Mouse (Mus musculus) hindbrain, embryonic 13.5 days (tissue): ENCODE results near the gene Slc51b. TPM values are rescaled to one million over a fixed set of nuclear protein-coding genes. Genes with fewer than 3 reads are reported as not detected.

Source experiments
- ATAC-seq: fragments of 200-750 bp; cut with Nextera tagmentation; 2 replicates; pipeline ENCODE4 v1.8.0; 2017; ENCODE audit warnings: moderate TSS enrichment; ENCODE audit not compliant: low FRiP score
- H3K27ac ChIP-seq: fragments of 300-500 bp; sonication (generic); 2 replicates; pipeline ENCODE4 v1.5.1; 2015; ENCODE audit warnings: inconsistent platforms, mild to moderate bottlenecking, moderate library complexity
- H3K27me3 ChIP-seq: fragments of 300-500 bp; sonication (generic); 2 replicates; pipeline ENCODE4 v1.6.1; 2015; ENCODE audit warnings: mild to moderate bottlenecking, inconsistent platforms
- H3K36me3 ChIP-seq: fragments of 300-500 bp; sonication (generic); 2 replicates; pipeline ENCODE4 v1.6.1; 2015; ENCODE audit warnings: mild to moderate bottlenecking, inconsistent platforms
- H3K4me1 ChIP-seq: fragments of 300-500 bp; sonication (generic); replicated peaks from 2 replicates; pipeline ENCODE4 v1.6.1; 2015; ENCODE audit warnings: inconsistent platforms
- H3K4me2 ChIP-seq: fragments of 300-500 bp; sonication (generic); 2 replicates; pipeline ENCODE4 v1.6.1; 2015; ENCODE audit warnings: inconsistent platforms, mild to moderate bottlenecking, moderate library complexity
- H3K4me3 ChIP-seq: fragments of 300-500 bp; sonication (generic); 2 replicates; pipeline ENCODE4 v1.5.1; 2015; ENCODE audit warnings: mild to moderate bottlenecking, inconsistent platforms
- H3K9ac ChIP-seq: fragments of 300-500 bp; sonication (generic); 2 replicates; pipeline ENCODE4 v1.6.1; 2015; ENCODE audit warnings: mild to moderate bottlenecking, inconsistent platforms
- H3K9me3 ChIP-seq: fragments of 300-500 bp; sonication (generic); 2 replicates; pipeline ENCODE4 v1.6.1; 2016; ENCODE audit warnings: inconsistent platforms
- WGBS: fragments of 180-500 bp; shearing (Covaris S2); methylation state at CpG from one replicate; pipeline ENCODE4 v1.1.7; 2015; 5-methylcytosine and 5-hydroxymethylcytosine counted together
- polyA plus RNA-seq: library from polyadenylated mRNA; unstranded; fragments of >200 nt; fragmentation: Nextera tagmentation; extraction: Ambion mirVana; gene quantifications from 2 replicates; pipeline ENCODE4 v1.2.1, GENCODE M21; 2015

The Slc51b gene
- polyA plus RNA-seq, result not detected in 2 replicates

DNA sequence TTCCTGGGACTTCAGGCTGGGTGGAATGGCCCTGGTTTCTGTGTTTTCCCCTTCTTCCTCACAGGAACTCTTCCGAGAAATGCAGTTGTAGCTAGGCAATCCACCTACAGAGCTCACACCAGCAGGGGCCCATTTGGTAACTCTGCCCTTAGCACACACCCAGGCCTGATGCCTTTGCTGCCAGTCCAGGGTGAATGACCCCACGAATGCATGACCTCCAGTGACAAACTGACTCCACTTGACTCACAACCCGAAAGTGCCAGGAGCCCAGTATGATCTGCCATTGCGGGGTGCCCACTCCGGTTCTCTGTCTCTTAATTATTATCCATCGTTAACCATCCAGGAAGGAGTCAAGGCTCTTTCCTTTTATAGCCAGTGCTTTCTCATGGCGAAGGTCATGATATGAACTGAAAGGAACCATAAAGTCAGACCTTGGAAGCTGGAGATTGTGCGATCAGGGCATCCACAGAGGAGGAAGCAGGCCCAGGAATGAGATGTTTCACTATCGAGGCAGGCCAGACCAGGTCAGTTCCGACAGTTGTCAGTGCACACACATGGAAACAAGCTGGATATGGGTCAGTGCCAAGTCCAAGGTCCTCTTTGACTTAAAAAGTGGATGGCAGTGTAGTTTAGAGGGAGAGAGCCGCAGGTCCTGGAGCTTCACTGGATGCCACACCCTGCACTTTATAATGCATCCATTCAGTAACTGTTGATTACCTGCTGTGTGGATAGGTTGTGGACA is at the start of gene Slc51b:
Gene Slc51b (minus strand): TSS at position 196 of the 742 bp plus-strand sequence.
- Histone ChIP-seq H3K4me1 (no peaks in the 10 kb centered on the region), H3K4me3 (no peak within 1 kb of the TSS), H3K9me3 (no peaks in the 10 kb centered on the region), H3K27me3 (no peaks in the 10 kb centered on the region), H3K36me3 (no peaks in the 10 kb centered on the region), H3K4me2 (no peak within 1 kb of the TSS), H3K27ac (no peak within 1 kb of the TSS), H3K9ac (no peak within 1 kb of the TSS)
- WGBS, result 82% methylated on average over 11 of the region's 11 CpGs
- ATAC-seq, result no peak

DNA sequence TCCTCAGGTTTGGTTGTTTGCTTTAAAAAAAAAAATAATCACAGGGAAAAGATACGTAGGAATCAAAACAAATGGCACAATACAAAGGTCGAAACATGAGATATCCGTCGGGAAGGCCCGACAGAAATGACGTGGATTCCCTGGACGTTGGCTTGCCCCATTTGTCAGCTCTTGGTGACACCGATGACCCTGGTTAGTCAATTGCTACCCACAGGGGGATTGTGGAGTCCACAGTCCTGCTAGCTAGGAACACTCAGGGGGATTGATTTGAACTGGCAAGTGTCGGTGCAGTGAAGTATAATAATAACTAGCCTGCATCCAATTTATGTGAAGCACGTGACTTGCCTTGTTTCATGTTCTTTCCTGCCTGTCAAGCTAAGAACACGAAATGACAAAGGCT is 44.9 kb upstream of the Slc51b start:
- peaks cover 13% of the 10 kb centered on the region for H3K4me1 ChIP-seq
- no peak for ATAC-seq
- H3K9ac ChIP-seq, result no peak overlapping the region
- no peaks in the 10 kb centered on the region for H3K27me3 ChIP-seq
- no peak overlapping the region for H3K4me2 ChIP-seq
- H3K4me3 ChIP-seq, result no peak overlapping the region
- H3K36me3 ChIP-seq, result peaks cover 61% of the 10 kb centered on the region
- no peak overlapping the region for H3K27ac ChIP-seq
- WGBS, result 62% methylated on average over 11 of the region's 11 CpGs
- H3K9me3 ChIP-seq, result no peaks in the 10 kb centered on the region

DNA sequence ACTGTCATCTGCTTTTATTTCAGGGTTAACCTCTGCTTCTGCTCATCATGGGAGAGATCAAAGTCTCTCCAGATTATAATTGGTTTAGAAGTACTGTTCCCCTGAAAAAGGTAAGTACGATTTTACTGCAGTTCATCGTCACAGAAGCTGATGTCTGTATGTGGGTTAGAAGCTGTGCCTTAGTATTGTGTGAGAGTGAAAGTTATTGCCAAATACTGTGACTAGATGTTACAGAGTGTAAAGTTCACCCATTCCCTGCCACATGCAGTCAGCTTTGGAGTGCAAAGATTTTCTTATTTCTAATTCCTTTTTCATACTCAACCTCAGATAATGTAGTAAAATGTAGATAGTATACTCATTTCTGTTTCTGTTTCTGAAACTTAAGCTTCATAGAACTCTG is 42.5 kb upstream of the Slc51b start:
- Histone ChIP-seq H3K27me3 (no peaks in the 10 kb centered on the region), H3K4me2 (no peak overlapping the region), H3K27ac (no peak overlapping the region), H3K4me1 (peaks cover 31% of the 10 kb centered on the region), H3K4me3 (no peak overlapping the region), H3K9me3 (no peaks in the 10 kb centered on the region), H3K36me3 (peaks cover 41% of the 10 kb centered on the region), H3K9ac (no peak overlapping the region)
- ATAC-seq, result no peak
- 94% methylated on average over 2 of the region's 2 CpGs for WGBS

DNA sequence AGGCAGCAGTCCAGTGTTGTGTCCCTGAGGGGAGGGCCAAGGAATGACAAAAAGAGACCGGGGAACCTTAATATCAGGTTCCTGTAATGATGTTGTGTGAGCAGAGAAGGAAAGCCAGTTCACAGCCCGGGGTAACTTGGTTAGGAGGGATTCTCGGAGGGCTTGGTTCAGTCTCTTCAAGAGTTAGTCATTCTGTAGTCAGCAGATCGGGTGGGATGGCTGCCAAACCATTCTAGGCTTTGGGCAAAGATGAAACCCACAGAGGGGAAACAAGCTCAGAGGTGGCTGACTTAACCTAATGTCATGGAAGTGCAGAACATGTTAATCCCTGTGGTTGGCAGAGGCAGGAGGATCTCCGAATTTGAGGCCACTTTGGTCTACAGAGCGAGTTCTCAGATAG is 41.4 kb upstream of the Slc51b start:
- Histone ChIP-seq H3K4me1 (peaks cover 33% of the 10 kb centered on the region), H3K4me3 (no peak overlapping the region), H3K4me2 (no peak overlapping the region), H3K36me3 (peaks cover 30% of the 10 kb centered on the region), H3K9me3 (no peaks in the 10 kb centered on the region), H3K9ac (no peak overlapping the region), H3K27me3 (no peaks in the 10 kb centered on the region), H3K27ac (no peak overlapping the region)
- WGBS, result 95% methylated on average over 6 of the region's 6 CpGs
- ATAC-seq, result no peak

DNA sequence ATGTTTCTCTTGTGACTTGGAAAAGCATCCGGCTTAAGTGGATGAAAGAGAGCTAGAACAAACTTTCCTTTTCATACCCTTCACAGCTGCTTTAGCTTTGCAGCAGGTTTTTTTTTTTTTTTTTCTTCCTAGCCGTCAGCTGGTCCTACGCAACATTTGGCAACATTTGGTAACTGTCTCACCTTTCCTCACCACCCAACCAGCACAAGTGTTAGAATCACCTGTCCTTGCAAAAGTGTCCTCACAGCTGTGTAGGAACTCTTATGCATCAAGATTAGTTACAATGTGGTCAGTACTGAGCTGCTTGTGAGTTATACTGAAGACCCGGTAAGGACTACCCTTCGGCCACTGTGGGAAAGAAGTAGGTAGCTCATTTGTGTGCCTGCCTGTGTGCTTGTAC is 39.8 kb upstream of the Slc51b start:
- Histone ChIP-seq H3K27ac (no peak overlapping the region), H3K36me3 (peaks cover 21% of the 10 kb centered on the region), H3K4me3 (no peak overlapping the region), H3K4me2 (no peak overlapping the region), H3K9ac (0 out of 2 replicates have a peak overlapping the region, but pooled peaks have one; percentile 24), H3K4me1 (peaks cover 33% of the 10 kb centered on the region), H3K9me3 (no peaks in the 10 kb centered on the region), H3K27me3 (no peaks in the 10 kb centered on the region)
- 81% methylated on average over 5 of the region's 5 CpGs for WGBS
- no peak for ATAC-seq

DNA sequence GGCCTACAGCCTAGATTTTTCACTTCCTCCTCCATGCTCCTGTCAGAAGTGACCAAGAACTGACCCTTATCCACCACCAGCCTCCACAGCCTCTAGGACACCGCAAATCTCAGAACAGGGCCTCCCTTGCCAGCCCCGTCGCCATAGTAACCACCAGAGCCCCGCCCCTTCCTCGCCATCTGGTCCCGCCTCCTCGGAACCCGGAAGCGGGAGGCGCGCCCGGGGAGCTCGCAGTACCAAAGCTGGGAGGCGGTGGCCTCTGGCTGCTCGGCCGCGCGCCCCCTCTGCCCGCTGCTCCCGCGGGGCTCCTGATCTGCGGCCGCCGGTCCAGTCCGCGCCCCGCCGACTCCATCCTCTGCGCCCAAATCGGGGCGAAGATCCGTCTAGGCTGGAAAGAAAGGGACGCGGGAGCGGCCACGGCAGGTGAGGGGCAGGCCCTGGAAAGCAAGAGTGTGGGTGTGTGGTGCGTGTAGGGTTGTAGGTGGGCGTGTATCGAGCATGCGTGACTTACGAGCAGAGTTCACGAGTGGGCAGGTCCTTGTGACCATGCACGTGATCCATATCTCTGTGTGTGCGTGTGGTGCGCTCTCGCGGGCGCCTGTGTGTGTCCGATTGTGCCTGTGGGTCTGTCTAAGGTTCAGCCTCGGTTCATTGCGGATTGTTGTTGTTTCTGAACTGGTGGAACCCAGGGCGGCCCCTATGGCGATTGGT is 38.1 kb upstream of the Slc51b start, which contains the start of gene Spg21:
Gene Spg21 (plus strand): TSS at position 216 of the 711 bp plus-strand sequence.
- Histone ChIP-seq H3K4me2 (peak within 1 kb of the TSS; percentile 72), H3K27me3 (no peaks in the 10 kb centered on the region), H3K9ac (peak within 1 kb of the TSS; percentile 91), H3K9me3 (no peaks in the 10 kb centered on the region), H3K4me1 (peaks cover 28% of the 10 kb centered on the region), H3K36me3 (peaks cover 12% of the 10 kb centered on the region), H3K27ac (peak within 1 kb of the TSS; percentile 91), H3K4me3 (peak within 1 kb of the TSS; percentile 83)
- ATAC-seq, result peak; percentile 99
- WGBS, result under 1% methylated on average over 53 of the region's 53 CpGs

DNA sequence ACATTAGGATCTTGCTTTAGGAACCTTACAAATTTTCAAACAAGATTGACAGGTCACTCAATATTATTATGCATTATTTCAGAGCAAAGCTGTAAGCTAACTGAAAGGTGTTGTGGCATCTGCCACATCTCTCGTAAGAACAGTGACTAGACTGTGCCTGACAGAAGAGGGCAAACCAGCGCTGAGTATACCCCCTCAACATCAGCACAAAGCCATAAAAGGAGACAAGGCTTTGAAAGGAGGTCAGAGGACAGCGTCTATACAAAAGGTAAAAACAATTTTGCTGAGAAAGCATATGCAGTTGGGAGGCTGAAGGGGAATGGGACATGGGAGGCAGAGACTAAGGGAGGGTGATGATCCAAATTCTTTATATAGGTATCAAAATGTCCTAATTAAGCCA is 37.4 kb upstream of the Slc51b start:
- peak; percentile 2; the same call in 1 of the 2 replicates for ATAC-seq
- 31% methylated on average over 3 of the region's 3 CpGs for WGBS

DNA sequence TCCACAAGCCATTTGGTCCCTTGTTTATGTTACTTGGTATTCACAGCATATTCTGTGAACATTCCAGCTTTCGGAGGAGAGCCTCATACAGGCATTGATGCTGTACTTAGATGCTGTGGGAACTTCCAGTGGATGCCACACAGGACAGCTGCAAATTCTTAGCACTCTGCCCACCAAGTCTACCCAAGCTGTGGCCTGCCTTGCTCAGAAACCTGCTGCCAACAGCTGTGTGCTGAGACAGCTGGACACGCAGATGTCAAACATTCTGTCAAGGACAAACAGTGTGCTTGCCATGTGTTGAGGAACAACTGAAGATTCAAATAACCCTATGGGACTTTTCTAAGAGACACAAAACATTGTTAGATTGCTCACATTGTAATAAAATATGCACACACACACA is 36.2 kb upstream of the Slc51b start:
- Histone ChIP-seq H3K4me1 (peaks cover 28% of the 10 kb centered on the region), H3K36me3 (peaks cover 5% of the 10 kb centered on the region; the same call in 1 of the 2 replicates), H3K27me3 (no peaks in the 10 kb centered on the region), H3K9me3 (no peaks in the 10 kb centered on the region), H3K9ac (no peak overlapping the region), H3K27ac (no peak overlapping the region), H3K4me2 (no peak overlapping the region), H3K4me3 (no peak overlapping the region)
- WGBS, result 87% methylated on average over 2 of the region's 2 CpGs
- ATAC-seq, result no peak

More for the DNA sequence above, 37.4 kb upstream of the Slc51b start:
- no peaks in the 10 kb centered on the region for H3K9me3 ChIP-seq
- H3K36me3 ChIP-seq, result peaks cover 5% of the 10 kb centered on the region
- H3K27ac ChIP-seq, result peak overlapping the region; percentile 91
- H3K4me1 ChIP-seq, result peaks cover 28% of the 10 kb centered on the region
- no peaks in the 10 kb centered on the region for H3K27me3 ChIP-seq
- peak overlapping the region; percentile 83 for H3K4me3 ChIP-seq
- H3K9ac ChIP-seq, result peak overlapping the region; percentile 91
- peak overlapping the region; percentile 72 for H3K4me2 ChIP-seq

DNA sequence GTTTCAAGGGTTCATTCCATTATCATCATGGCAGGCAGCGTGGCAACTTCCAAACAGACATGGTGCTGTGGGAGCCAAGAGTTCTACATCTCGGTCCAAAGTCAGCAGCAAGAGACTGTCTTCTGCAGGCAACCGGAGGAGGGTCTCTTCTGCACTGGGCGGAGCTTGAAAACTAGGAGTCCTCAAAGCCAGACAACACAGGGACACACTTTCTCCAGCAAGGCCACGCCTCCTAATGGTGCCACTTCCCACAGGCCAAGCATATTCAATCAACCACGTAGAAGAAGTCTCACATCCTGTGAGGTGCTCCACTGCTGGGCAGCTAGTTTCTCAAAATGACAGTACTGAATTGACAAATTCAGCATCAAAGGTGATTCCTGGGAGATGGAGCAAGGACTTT is 25.2 kb upstream of the Slc51b start:
- H3K36me3 ChIP-seq, result peaks cover 91% of the 10 kb centered on the region
- WGBS, result 93% methylated on average over 6 of the region's 6 CpGs
- no peak overlapping the region for H3K9ac ChIP-seq
- ATAC-seq, result no peak
- H3K9me3 ChIP-seq, result no peaks in the 10 kb centered on the region
- H3K27ac ChIP-seq, result no peak overlapping the region
- H3K4me1 ChIP-seq, result no peaks in the 10 kb centered on the region
- H3K27me3 ChIP-seq, result no peaks in the 10 kb centered on the region
- no peak overlapping the region for H3K4me2 ChIP-seq
- no peak overlapping the region for H3K4me3 ChIP-seq

DNA sequence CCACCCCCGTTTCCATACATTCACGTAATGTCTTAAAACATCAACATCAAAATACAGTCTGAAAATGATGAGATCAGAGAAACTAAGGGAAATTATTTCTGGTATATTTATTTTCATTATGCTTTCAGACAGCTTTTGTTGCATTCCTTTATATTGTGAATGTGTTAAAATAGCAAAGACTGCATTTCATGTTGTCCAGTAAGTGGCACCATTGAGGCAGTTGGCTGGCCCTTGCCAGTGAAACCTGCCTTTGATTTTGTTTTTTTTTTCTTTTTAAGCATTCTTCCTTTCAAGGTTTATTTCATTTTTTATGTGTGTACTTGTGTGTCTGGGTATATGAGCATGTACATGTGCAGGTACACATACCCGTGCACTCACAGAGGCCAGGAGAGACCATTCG is 21.9 kb upstream of the Slc51b start:
- H3K36me3 ChIP-seq, result peaks cover 87% of the 10 kb centered on the region
- no peak for ATAC-seq
- H3K27me3 ChIP-seq, result no peaks in the 10 kb centered on the region
- WGBS, result 95% methylated on average over 4 of the region's 4 CpGs
- no peaks in the 10 kb centered on the region for H3K9me3 ChIP-seq
- no peak overlapping the region for H3K9ac ChIP-seq
- H3K4me2 ChIP-seq, result no peak overlapping the region
- H3K4me3 ChIP-seq, result no peak overlapping the region
- H3K4me1 ChIP-seq, result no peaks in the 10 kb centered on the region
- H3K27ac ChIP-seq, result no peak overlapping the region

DNA sequence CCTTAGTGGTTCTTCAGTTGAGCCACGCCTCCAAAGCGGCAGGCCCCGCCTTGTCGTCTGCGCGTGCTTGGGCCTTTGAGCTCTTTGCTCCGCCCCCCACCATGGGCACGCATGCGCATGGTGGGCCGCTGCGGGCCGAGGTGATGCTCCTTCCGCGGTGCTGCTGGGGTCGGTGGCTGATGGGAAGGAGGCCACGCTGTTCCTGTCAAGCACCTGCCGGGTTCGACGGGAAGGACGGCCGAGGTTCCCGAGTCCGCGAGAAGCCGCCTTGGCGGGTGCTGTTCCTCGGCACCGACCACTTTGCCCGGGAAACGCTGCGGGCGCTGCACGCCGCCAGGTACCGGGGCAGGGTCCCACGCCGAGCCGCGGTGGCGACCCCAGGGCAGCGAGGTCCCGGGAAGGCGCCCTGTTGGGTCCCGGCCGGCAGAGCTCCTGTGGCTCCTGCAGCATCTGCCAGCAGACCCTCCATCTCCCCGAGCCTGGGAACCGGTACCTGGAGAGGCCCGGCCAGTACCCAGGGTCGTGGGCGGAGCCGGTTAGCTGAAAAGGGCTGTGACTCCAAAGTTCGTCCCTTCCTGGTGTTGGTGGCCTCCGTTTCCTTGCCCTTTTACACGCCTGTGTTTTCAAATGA is 13.0 kb upstream of the Slc51b start, which contains the start of gene Mtfmt:
Gene Mtfmt (plus strand): TSS at position 112 of the 631 bp plus-strand sequence.
- no peaks in the 10 kb centered on the region for H3K27me3 ChIP-seq
- peaks cover 17% of the 10 kb centered on the region for H3K36me3 ChIP-seq
- WGBS, result under 1% methylated on average over 54 of the region's 54 CpGs
- peak within 1 kb of the TSS; percentile 70 for H3K4me2 ChIP-seq
- peak within 1 kb of the TSS; percentile 96 for H3K9ac ChIP-seq
- peak within 1 kb of the TSS; percentile 64 for H3K27ac ChIP-seq
- H3K9me3 ChIP-seq, result no peaks in the 10 kb centered on the region
- peaks cover 13% of the 10 kb centered on the region for H3K4me1 ChIP-seq
- peak within 1 kb of the TSS; percentile 95 for H3K4me3 ChIP-seq
- ATAC-seq, result peak; percentile 87

DNA sequence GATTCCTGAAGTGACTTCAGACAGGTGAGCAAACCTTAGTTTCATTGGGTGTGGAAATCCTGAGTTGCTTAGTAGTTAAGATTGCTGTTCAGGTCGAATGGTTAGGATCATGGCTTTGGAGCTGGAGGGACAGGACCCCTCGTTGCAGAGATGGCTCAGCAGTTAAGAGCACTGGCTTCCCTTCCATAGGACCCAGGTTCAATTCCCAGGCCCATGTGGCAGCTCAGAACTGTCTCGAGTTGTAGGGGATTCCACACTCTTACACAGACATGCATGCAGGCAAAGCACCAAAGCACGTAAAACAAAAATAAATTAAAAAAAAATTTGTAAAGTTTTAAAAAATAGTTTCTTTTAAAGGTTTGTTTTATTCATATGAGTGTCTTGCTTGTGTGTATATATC is 12.5 kb upstream of the Slc51b start:
- no peaks in the 10 kb centered on the region for H3K9me3 ChIP-seq
- H3K4me2 ChIP-seq, result no peak overlapping the region
- no peak overlapping the region for H3K9ac ChIP-seq
- H3K4me1 ChIP-seq, result peaks cover 13% of the 10 kb centered on the region
- H3K36me3 ChIP-seq, result peaks cover 11% of the 10 kb centered on the region
- no peaks in the 10 kb centered on the region for H3K27me3 ChIP-seq
- H3K27ac ChIP-seq, result no peak overlapping the region
- WGBS, result 78% methylated on average over 4 of the region's 4 CpGs
- no peak overlapping the region for H3K4me3 ChIP-seq
- ATAC-seq, result peak; percentile 65; the same call in 1 of the 2 replicates
